Mouse (Mus musculus): ENCODE measurements around the gene Col5a1.

GRCm38 (mm10) chr2:27848466-27848865 is 37.8 kb upstream of the Col5a1 start:
- no peak for TF ChIP-seq CTCF (IDR thresholded peaks at IDR 0.05; ENCODE audit: extremely low read depth, insufficient read depth, insufficient read length, insufficient replicate concordance)
- TF ChIP-seq POLR2A (IDR thresholded peaks at IDR 0.05; ENCODE audit: low read depth, low read length): no peak

Measured in spleen, adult 2 months (tissue).